Mouse (Mus musculus) B cell, adult 67 days (primary cell): Measurements from ENCODE around the gene Gm13023. TPM values are rescaled to one million over a fixed set of nuclear protein-coding genes. Genes with fewer than 3 reads are reported as not detected.

Experiments
- total RNA-seq, 2 experiments: library from RNA; stranded (reverse); gene quantifications; 4 replicates each; pipeline ENCODE4 v1.2.4; 2023

Gene Gm13023
- not detected for total RNA-seq

GRCm38 (mm10) chr4:143789052-143789451 is at the start of gene Gm13023:
Gene Gm13023, plus strand, starts transcription at chr4:143789352.

GRCm38 (mm10) chr4:143815993-143816392 is 26.8 kb downstream of the Gm13023 start, which contains the start of gene Gm13084:
Gene Gm13084, minus strand, starts transcription at chr4:143816093.

Other genes with a start within 250 kb of the Gm13023 start
- gene BC080695, start 237.7 kb upstream of the Gm13023 start, total RNA-seq = not detected
- gene Gm13057, start 237.6 kb upstream of the Gm13023 start, total RNA-seq = not detected
- not detected for gene Gm13083, start 174.3 kb upstream of the Gm13023 start, total RNA-seq
- gene Gm13088, start 132.1 kb upstream of the Gm13023 start, total RNA-seq = not detected
- gene Gm13089, start 86.6 kb upstream of the Gm13023 start, total RNA-seq = not detected
- gene Gm13078, start 69.9 kb upstream of the Gm13023 start, total RNA-seq = not detected
- not detected for gene Gm13084, start 26.7 kb downstream of the Gm13023 start, total RNA-seq
- not detected for gene Gm13103, start 57.1 kb downstream of the Gm13023 start, total RNA-seq
- gene Pramef6, start 111.0 kb downstream of the Gm13023 start, total RNA-seq = not detected
- not detected for gene Pramef25, start 161.7 kb downstream of the Gm13023 start, total RNA-seq
- gene Gm13101, start 177.6 kb downstream of the Gm13023 start, total RNA-seq = not detected
- gene Pramef17, start 205.0 kb downstream of the Gm13023 start, total RNA-seq = not detected